In the genomic region with DNA sequence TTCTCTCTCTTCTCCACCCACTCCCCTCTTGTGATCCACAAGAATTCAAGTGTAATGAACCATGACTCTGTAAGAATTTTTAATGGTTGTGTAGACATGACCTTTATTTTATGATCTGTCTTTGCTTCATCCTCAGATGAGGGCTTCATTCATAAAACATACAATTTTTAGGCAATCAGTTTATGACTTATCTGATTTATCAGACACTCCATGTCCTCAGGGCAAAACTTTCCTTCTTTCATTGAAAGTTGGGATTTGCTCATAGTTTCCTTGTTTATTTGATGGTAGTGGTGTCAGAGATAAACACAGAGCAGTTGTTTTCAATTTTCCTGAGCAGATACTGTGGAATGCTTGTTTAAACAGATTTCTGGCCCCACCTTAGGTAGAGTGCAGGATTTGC, we compare ENCODE assay signal across 16 mouse cellular contexts.
"Had no signal": no experiment of that assay in that cellular context is flagged by ENCODE, and none has a peak within 500 bp of the region (broad histone marks: within the 10 kb centered on the region; RNA-seq: fewer than 3 reads in every experiment).

No protein-coding gene starts in this region.

- H3K27ac ChIP-seq: macrophage; midbrain, embryonic 13.5 days; midbrain, embryonic 15.5 days; neural tube, embryonic 12.5 days; stomach, embryonic 15.5 days; stomach, postnatal 0 days had no signal

- ATAC-seq: midbrain, embryonic 13.5 days; midbrain, embryonic 15.5 days had no signal

- H3K9me3 ChIP-seq: megakaryocyte, embryonic 14.5 days; midbrain, embryonic 13.5 days; midbrain, embryonic 15.5 days; neural tube, embryonic 12.5 days; stomach, embryonic 15.5 days had no signal

- H3K27me3 ChIP-seq: megakaryocyte, embryonic 14.5 days; midbrain, embryonic 13.5 days; midbrain, embryonic 15.5 days; neural tube, embryonic 12.5 days; stomach, embryonic 15.5 days had no signal

- H3K4me3 ChIP-seq: megakaryocyte, embryonic 14.5 days; midbrain, embryonic 13.5 days; midbrain, embryonic 15.5 days; neural tube, embryonic 12.5 days; stomach, embryonic 15.5 days had no signal

- H3K36me3 ChIP-seq: midbrain, embryonic 13.5 days; midbrain, embryonic 15.5 days; neural tube, embryonic 12.5 days; stomach, embryonic 15.5 days had no signal

- H3K4me2 ChIP-seq: lung, embryonic 14.5 days; midbrain, embryonic 11.5 days; midbrain, embryonic 13.5 days; midbrain, embryonic 15.5 days; neural tube, embryonic 12.5 days; stomach, embryonic 15.5 days had no signal

- DNase-seq: lung, adult 18-20 months; lung, embryonic 14.5 days; lung, postnatal 14 days; lung, postnatal 36 days; right cerebral cortex, postnatal 14 days; thymus, adult 2 months; thymus, postnatal 25 days; thymus, postnatal 4 days had no signal

- H3K9ac ChIP-seq: lung, embryonic 14.5 days; midbrain, embryonic 13.5 days; midbrain, embryonic 15.5 days; neural tube, embryonic 12.5 days; stomach, embryonic 15.5 days had no signal

- H3K4me1 ChIP-seq: megakaryocyte, embryonic 14.5 days; midbrain, embryonic 13.5 days; midbrain, embryonic 15.5 days; neural tube, embryonic 12.5 days; stomach, embryonic 15.5 days had no signal
